Mouse (Mus musculus) 3T3-L1 (cell line): ENCODE results near the gene Eps8.
"Not testable (repeated sequence)": the region's sequence is repeated elsewhere in the genome, so short reads cannot be mapped to it uniquely, and the experiment has no call there.

Source experiments
- DNase-seq: peaks from one replicate; pipeline ENCODE4 v3.0.0-alpha.2; 2015; ENCODE audit warnings: low read depth, low spot score

Gene Eps8

DNA sequence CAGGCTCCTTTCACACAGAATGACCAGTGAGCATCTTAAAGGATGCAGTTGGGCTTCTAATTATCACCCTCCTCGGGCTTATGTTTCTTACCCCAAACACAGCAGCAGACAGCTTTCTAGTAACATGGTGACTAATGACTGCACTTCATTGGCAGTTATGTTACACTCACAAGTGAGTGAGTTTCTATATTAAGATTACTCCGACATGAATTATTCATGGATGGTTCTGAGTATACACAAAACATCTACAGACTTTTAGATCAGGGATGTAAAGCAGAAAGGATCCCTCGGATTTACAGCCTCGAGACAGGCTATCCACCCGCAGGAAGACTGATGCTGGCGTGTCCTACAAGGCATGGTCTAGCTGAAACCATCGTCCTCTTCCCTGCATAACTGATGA, 171.8 kb downstream of the Eps8 start:
- no peak for DNase-seq

DNA sequence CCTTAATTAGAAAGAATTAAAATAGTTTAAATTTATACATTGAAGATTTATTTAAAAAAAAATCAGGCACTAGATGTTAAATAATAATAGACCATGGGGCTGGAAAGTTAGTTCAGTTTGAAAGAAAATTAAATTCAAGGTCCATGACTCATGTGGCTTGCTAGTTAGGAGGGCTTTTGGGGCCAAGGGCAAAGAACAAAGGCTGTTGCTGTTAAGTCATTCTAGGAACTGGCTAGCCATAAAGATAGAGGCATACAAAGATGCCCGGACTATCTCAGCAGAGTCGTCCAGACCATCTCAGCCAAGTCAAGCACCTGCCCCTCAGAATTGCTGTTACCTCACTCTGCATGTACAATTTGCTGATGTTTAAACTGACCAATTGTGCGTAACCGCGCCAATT, 179.0 kb downstream of the Eps8 start:
- not testable (repeated sequence) for DNase-seq

DNA sequence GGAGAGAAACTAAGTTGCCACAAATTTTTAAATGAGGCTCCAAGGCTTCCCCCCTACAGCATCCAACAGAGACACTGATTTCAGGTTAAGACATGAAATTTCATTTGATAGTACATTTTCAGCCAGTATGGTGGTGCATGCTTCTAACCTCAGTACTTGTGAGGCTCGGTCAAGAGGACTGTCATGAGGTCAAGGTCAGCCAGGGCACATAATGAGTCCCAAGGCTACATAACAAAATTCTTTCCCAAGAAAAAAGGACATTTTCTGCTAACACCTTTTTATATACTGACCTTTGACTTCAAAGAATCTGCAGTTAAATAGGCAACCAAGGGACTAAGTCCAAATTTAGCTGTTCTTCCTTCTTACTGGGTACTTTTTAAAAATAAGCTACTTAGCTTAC, 181.2 kb downstream of the Eps8 start:
- DNase-seq: no peak

DNA sequence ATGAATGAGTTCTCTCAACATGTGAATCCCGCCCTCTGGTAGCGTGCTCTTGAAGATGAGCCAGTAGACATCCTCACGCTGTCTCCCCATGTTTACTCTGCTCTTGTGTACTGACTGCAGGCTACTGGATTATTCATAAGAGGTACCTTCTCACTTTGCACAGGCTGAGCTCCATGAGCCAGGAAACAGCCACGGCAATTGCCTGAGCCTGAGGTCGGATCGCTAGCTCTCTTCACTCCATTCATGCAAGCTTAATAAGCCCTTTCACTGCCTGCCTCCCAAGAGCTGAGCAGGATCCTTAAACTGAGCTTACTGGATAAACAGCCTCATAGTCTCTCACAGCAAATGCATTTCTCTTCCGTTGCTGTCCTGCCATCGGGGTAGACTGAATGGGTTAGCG, 182.5 kb downstream of the Eps8 start:
- DNase-seq: no peak

DNA sequence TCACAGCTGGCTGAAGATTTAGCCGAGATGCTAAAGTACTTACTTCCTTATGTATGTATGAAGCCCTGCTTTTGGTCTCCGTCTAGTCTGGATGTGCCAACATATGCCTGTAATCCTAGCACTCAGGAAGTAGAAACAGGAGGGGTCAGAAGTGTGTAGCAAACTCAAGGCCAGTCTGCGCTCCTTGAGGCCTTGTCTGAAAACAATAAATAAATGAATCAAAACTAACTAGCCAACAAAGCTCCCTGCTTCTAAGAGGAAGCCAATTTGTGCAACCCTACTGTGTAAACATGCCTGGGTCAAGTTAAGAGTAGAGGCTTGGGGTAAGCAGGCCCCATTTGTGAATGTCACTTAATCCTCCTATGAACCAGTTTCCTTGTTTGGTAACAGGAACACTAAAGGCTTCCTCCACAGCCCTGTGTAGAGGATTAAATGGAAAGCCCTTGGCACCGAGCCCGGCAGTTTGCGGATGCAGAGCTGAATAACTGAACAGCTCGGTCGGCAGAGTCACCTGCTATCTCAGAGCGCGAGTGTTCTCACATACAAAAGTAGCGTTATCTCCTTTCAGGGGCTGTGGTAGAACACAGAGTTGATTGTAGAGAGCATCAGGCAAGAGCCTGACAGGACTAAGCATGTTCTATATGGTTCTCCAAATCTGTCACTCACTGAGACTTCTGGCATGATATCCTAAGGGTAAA, 183.6 kb downstream of the Eps8 start:
- peak; percentile 49 for DNase-seq

DNA sequence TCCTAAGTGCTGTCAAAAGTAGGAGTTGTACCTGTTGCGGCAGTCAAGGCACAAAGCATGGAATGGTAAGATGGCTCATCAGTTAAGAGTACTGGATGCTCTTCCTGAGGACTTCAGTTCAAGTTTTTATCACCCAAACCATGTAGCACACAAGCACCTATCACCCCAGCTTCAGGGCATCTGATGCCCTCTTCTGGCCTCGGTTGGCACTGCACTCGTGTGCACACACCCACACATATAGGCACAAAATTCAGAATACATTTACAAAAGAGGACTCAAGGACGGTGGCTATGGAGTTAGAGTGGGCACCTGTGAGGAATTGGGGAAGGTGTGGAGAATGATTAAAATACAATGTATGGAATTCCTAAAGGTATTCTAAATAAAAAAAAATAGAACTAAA, 185.1 kb downstream of the Eps8 start:
- peak; percentile 23 for DNase-seq

DNA sequence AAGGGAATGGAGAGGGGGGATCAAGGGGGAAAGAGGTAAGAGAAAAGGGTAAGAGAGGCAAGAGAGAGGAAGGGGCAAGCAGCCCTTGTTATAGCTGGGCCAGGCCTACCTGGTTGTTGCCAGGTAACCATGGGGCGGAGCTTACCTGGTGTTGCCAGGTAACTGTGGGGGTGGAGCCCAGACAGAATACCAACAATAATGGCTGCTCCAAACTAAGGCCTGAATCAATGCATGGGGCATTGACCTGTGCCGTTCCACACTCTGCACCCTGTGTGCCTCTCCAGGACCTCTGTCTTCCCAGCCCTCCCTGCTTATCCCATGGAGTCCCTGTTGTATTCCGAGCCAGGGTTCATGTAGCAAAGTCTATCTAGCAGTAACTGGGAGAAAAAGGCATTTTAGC, 187.0 kb downstream of the Eps8 start:
- no peak for DNase-seq

DNA sequence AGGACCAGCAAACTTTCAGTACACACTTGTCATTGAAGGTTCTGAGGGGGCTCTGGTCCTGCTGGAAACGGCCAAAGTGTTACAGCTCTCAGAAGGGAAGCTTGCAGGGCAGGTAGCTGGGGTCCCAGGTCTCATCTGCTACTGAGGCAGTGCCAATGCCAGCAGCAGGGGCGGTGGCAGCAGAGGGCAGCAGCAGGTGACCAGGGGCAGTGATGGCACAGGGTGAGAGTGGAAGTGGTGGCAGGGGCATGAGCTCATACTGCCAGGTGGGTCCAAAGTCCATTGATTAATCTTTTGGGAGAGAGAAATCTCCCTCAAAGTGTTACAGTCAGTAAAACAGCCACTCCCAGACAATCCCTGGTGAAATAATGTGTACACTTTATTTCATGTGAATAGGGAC, 188.4 kb downstream of the Eps8 start:
- DNase-seq: no peak

DNA sequence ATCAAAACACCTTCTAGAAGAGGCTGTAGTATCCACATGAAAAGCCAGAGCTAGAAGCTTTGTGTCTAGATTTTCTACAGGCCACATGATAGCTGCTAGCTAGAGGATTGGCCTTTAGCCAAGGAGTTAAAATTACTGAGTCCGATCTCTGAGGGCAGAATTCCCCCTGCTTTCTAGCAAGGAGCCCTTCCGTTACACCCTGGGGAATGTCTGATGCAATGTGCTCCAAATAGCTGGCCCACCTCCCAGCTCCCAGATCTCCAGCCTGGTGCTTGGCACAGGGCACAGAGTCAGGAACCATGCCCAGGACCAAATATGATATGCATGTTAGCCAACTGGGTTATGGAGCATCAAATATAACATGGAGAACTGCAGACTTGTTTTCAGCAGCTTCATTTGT, 189.4 kb downstream of the Eps8 start:
- DNase-seq: peak; percentile 99

DNA sequence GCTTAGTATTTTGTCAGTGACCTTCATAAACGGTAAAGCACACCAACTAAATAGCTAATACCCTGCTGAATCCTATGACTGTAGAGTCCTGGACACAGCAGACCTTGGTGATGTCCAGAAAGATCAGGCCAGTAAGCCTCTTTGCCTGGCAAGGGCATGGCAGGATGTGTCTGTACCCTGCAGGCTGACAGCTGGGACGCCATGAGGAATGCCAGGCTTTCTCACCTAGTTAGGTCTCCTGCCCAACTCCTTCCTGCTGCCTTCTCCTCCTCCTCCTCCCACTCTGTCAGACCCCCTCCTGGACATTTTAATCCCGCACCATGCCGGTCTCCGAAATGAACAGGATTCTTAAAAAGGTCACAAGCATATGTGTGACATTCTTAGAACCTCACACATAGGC, 190.9 kb downstream of the Eps8 start:
- no peak for DNase-seq

DNA sequence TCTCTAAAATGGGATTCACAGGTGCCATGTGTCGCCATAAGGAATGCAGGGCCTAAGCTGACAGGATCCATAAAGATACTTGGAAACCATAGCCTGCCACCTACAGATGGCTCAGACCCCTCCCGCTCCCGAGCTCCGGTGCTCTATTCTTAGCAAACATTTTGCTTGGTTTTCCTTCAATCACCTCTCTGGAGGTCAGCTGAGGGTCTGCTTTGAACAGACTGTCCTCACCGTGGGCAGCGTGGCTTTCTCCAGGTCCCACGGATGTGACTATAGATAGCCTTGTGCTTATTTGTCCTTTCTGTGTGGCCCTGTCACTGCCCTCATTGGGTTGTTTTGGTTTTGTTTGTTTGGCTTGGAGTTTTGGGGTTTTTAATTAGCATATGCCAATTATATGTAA, 196.5 kb downstream of the Eps8 start:
- DNase-seq: no peak

DNA sequence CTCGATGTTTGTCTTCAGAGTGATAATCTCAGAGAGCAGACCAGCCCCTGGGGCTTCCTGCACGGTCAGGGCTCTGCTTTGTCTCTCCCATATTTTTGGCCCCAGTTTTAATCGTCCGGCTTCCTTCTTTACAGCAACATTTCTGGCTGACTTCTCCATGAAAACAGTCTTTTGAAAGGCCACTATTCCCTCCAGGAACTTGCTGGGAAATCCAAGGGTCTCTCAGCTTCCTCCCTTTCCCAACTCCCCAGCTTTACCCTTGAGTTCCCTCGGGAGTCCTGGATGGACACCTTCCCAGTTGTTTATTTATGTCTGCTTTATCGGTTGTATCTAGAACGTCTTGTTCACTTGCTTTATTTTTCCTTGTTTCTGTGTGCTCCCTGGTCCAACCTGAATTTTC, 197.5 kb downstream of the Eps8 start:
- no peak for DNase-seq

DNA sequence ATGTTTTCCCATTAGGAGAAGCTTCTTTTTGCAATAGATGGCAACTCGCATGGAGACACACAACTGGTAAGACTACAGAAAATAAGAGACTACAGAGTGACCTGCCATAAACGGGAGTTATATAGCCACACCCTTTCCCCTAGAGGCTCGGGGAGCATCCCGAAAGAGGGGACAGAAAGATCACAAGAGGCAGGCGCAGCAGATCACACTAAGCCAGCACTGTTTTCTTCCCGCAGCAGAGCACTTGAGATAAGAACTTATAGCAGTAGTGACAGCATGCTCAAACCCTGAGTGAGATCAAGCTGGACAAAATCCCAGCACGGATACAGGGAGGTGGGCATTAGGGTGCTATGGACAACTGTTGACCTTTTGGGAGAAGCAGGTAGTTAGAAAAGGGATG, 198.6 kb downstream of the Eps8 start:
- DNase-seq: no peak

DNA sequence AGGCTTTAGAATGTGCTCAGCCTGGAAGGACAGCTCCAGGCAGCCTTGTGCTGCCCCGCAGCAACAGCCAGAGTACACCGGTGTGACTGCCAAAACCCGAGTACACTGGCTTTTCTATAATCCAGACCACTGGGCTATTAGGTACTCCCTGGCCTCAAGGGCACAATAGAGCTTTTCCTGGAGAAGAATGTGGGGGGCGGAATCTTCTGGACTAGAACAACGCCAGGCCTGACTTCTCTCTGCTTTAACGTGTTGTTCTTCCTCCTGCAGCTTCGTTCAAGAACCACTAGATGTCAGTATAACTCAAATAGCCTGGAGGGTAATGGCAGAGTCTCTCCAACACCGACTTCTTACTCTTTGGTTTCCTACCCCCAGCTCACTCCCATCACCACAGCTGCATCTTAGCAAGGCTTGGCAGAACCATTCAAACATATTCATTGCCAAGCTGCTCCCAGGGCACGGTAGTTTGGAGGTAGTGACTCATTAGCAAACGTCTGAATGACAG, 199.1 kb downstream of the Eps8 start:
- DNase-seq: peak; percentile 97

DNA sequence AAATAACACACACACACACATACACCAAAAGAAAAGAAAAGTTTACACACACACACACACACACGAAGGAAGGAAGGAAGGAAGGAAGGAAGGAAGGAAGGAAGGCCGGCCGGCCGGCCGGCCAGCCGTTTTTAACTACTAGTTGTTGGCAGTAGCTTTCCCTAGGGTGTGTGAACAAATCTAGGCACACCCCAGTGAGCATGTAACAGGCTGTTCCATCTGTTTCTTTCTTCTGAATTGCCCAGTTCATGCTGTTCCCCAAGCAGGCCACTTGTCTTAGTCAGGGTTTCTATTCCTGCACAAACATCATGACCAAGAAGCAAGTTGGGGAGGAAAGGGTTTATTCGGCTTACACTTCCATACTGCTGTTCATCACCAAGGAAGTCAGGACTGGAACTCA, 208.6 kb downstream of the Eps8 start:
- DNase-seq: not testable (repeated sequence)

DNA sequence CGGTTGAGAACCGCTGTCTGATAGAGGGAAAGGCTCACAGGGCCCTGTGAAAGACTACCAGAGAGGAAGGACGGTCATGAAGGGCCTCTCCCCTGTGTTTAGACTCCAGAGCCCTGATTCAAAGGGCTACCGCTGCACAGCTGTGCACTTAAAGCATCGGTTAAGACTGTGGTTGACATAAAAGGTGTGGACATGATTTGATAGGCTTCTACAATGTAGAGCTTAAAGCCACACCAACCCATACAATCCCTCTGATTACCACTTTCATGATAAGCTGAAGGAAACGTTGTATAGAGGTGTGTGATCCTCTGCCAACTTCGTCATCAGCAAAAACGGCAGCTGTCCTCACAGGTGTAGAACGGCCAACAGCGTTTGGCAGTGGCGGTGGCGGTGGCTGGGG, 211.6 kb downstream of the Eps8 start:
- no peak for DNase-seq

DNA sequence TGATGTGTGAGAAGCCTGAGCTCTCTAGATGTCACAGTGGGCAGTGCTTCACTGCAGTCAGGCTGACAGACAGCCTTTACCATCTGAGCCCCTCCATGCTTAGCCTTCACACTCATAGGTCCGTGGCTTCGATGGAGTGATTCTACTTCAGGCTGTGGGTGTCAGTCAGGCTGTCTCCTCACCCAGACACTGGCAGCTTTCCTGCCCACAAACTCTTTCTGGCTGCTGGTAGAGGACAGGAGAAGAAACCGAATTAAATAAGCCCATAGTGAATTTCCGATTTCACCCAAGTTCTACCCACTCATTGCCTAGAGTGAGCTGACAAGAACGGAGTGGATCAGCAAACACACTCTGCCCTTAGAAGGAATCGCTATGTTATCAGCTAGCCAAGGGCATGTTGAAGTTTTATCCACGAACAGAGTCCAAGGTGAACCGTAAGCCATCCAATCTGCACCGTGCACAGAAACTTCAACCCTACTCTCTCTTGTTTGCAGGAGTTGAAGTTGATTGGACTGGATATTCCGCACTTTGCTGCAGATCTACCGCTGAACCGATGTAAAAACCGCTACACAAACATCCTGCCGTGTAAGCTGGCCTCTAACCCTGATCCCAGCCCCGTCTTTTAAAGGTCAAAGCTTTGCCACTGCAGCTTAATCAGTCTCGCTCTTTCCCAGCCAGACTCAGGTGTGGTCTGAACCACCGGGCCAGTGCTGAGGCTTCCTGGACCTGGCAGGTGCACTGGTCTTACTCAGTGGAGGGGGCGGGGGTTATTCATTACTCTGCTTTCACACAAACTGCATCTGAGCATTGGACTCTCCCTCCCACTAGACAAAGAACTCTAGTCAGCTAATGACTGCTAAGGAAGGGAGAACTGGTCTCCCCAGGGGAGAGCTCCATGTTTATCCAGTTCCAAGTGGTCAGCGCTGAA, 213.9 kb downstream of the Eps8 start:
- no peak for DNase-seq

DNA sequence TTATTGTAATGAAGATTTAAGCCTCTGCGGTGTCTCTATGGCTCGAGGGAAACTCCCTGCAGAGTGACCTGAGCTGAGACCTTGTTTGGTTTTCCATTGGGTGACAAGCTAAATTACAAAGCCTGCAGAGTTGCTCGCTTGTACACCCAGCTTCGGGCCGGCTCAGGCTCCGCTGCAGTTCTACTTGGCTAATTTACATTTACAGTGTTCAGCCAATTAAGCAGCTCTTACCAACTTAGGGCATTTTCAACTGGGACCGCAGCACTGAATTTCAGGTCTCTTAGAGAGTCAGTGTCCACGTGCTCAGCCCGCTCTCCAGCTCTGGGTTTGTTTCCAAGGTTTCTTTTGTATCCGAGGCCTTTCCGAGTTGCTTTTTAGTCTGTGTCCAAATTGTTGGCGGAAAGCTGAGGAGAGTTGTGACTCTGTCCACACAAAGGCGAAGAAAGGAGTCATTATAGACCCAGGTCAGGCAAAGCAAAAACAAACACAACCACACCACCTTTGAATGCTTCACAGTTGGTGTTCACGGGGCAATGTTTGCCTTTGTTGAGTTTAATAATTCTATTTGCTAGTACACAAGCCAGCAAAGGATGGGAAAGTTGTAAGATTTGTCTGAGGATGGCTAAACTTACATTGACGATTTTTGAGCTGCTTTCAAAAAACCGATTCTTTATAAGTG, 216.6 kb downstream of the Eps8 start:
- no peak for DNase-seq

DNA sequence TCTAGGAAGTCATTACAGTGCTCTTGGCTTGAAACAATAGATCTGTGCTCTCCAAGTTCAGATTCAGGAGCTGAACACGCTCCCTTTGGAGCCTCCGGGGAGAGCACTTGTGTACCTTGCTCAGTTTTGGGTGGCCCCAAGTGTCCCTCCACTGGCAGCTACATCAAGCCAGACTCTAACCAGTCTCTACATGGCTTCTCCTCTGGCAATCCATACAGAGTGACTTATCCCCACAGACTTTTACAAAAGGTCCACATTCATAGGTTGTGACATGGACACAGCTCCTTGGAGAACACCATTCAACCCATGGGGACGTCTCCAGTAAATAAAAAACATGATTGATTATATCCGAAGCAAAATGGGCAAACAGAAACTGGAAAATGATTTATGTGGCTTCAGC, 217.2 kb downstream of the Eps8 start:
- no peak for DNase-seq

DNA sequence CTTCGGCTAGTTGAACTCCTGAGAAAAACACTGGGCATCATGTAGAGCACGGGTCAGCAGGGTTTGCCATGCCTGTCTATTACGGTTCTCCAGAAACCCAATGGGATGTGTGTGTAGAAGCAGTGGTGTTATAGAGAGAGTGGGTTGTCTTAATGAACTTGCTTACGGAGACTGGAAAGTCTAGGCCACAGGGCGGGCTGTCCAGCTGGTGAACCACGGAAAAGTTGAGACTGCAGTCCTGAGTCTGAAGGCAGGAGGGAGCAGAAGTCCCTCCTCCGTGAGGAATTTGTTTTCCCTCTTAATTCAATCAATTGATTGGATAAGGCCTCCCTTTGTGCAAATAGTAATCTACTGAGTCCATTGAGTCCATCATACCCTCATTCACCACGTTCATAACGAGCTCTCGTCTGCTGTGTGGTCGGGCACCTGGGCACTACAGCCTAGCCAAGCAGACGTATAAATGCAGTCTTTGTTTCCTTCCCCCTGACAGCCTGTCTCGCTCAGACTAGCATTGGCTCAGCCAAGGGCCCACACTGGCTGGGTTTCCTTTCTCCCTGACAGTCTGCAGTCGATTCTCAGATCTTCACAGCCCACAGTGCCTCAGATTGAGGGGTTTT, 221.0 kb downstream of the Eps8 start:
- DNase-seq: no peak
